Mouse (Mus musculus) urinary bladder, postnatal 4 days (tissue): Measurements from ENCODE around the gene Prss22.
"Not testable (repeated sequence)": the region's sequence is repeated elsewhere in the genome, so short reads cannot be mapped to it uniquely, and the experiment has no call there.

ENCODE experiments used
- DNase-seq, 2 experiments: peaks; one replicate each; pipeline ENCODE4 v3.0.0; 2021 to 2022; ENCODE audit warnings: low spot score in 2 of 2

Prss22 gene

GRCm38 (mm10) chr17:23947486-23947885 is 50.4 kb downstream of the Prss22 start:
- DNase-seq: not testable (repeated sequence)
